Mouse (Mus musculus): ENCODE measurements around the gene Cdh20. TPM values are rescaled to one million over a fixed set of nuclear protein-coding genes. Genes with fewer than 3 reads are reported as not detected.

The Cdh20 gene
- 10 to 100 TPM; 19.1 to 19.2 TPM for total RNA-seq (2021)
- long read RNA-seq, experiment 1, full-length matches to known transcripts, result 5 of 10 reads
- long read RNA-seq, experiment 1, partial matches to known transcripts, result 3 of 10 reads
- long read RNA-seq, experiment 1, other reads (novel, unspliced or antisense), result 2 of 10 reads
- long read RNA-seq, experiment 2, full-length matches to known transcripts, result 1 of 4 reads
- long read RNA-seq, experiment 2, partial matches to known transcripts, result 2 of 4 reads
- long read RNA-seq, experiment 2, other reads (novel, unspliced or antisense), result 1 of 4 reads

DNA sequence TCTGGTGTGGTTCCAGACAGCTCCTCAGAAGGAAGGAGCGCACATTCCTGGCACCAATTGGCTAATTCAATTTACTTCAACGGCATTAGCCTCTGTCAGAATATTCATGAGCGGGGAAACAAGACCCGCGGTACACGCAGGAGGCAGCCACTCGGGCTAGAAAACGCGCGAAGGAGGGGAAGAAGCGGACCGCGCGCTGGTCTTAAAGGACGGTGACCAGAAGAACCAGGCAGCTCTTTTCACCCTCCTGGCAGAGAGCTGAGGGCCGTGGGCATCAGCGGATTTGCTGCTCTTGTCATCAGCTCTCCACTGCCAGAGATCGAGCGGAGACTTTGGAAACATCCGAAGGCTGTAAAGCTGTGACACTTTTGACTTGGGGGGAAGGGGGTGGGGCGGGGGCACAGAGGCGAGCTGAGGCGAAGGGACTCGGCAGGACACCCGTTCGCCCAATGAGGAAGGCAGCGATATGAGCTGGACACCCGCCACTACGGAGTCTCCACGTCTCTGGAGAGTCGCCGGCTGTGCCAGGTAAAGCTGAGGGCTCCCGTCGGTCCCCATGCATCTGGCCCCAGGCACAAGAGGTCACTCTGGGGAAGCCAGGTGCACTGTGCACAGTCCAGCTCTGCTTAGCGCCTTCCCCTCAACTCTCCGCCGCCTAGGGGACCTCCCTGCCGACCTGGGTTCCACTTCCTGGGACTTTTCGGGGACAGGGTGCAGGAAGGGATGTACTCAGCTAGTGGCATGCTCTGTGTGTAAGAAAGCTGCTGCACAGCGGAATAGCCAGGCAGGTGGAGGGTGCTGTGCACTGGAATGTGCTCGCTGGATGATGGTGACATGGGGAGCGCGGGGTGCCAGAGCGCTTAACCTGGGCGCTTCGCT, at the start of gene Cdh20:
Cdh20 (plus strand) TSS at position 159 of the 879 bp plus-strand sequence.
- TF ChIP-seq CTCF (IDR thresholded peaks at IDR 0.05), result no peak
- H3K27ac ChIP-seq, result peak within 1 kb of the TSS; percentile 95
- intact Hi-C loops (cut with DNase I), result loop anchor here (5.0 kb wide), 1 partner anchor 781 kb away; no protein-coding TSS in a partner anchor
- peak within 1 kb of the TSS; percentile 83 for H3K4me3 ChIP-seq
- DNase-seq (ENCODE audit: extremely low spot score in 1 of 2, low spot score in 2 of 2), result peak; percentile 26 to 47

DNA sequence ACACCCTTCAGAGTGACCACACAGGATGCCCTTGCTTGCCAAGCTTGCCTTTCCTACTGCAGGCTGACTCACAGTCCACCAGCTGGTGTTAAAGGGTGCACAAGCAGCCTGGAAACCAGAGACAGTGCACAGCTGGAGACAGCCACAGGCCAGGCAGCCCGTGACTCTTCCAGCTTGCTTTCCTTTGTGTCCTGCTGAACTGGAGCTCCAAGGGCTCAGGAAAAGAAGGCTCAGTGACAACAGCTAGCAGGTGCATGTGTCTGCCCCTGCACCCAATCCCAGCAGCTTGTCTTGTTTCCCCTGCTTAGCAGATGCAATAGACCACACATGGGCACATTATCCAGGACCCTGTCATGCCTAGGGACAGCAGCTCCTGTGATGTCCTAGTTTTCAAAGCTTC, 21.5 kb upstream of the Cdh20 start:
- Histone ChIP-seq H3K4me3 (no peak overlapping the region), H3K27ac (no peak overlapping the region)
- no peak for TF ChIP-seq CTCF (IDR thresholded peaks at IDR 0.05)
- no peak for DNase-seq (ENCODE audit: extremely low spot score in 1 of 2, low spot score in 2 of 2)
- intact Hi-C loops (cut with DNase I), result no loop called here

DNA sequence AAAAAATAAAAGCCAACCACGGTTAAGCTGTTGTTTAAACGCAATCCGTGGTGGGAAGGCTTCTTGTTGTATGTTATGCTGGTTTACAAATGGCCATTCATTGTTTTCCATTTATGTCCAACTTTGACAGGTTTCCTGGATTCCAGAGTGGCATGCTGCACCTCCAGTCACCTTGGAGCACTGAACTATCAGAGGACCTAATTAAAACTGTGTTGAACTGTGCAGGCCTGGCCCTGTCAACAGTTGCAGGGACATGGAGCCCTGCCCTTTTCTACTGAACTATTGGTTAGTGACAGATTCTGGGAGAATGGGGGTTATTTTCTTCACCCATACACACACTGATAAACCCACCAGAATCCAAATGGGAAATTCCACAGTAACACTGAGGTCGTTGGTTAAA, 20.9 kb upstream of the Cdh20 start:
- H3K27ac ChIP-seq, result no peak overlapping the region
- intact Hi-C loops (cut with DNase I), result no loop called here
- no peak overlapping the region for H3K4me3 ChIP-seq
- DNase-seq (ENCODE audit: extremely low spot score in 1 of 2, low spot score in 2 of 2), result no peak
- no peak for TF ChIP-seq CTCF (IDR thresholded peaks at IDR 0.05)

DNA sequence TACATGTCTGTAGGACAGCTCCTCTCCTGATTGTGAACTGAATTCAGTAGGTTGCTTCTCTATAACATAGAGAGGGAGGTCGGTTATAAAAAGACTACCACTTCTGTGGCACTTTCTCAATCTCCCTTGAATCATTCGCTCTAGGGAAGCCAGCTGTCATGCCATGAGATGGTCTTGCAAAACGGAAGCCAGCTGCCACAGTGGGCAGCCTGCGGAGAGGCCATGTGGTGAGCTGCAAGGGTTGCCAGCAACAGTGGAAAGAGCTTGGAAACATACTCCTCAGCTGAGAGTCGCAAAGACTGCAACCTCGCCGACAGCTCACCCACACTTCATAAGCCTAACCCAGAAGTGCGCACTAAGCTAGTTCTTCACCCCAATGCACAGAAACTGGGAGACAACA, 13.8 kb upstream of the Cdh20 start:
- intact Hi-C loops (cut with DNase I), result no loop called here
- peak in 1 of 2 experiments; percentile 46 for DNase-seq (ENCODE audit: extremely low spot score in 1 of 2, low spot score in 2 of 2)
- Histone ChIP-seq H3K4me3 (no peak overlapping the region), H3K27ac (no peak overlapping the region)
- no peak for TF ChIP-seq CTCF (IDR thresholded peaks at IDR 0.05)

DNA sequence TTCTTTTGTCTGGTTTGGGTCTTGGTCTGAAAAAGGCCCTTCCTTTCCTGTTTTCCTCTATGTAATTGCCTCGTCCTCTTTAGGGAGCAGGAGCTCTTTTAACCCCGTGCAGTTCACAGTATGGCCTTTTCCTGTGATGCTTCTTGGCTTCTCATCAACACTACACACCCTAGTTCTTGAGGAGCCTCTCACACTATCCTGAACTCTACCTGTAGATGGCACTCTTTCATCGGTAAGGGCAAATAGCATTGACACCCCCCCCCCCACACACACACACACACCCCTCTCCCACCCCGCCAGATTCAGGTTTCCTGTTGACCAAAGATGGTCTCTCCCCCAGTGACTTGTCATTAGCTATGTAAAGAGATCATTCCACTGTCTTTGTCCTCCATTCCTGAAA, 12.4 kb upstream of the Cdh20 start:
- DNase-seq (ENCODE audit: extremely low spot score in 1 of 2, low spot score in 2 of 2), result no peak
- peak; percentile 15 for TF ChIP-seq CTCF (IDR thresholded peaks at IDR 0.05)
- no peak overlapping the region for H3K4me3 ChIP-seq
- intact Hi-C loops (cut with DNase I), result loop anchor here (5.0 kb wide), 2 partner anchors 186 to 959 kb away; no protein-coding TSS in a partner anchor
- no peak overlapping the region for H3K27ac ChIP-seq

DNA sequence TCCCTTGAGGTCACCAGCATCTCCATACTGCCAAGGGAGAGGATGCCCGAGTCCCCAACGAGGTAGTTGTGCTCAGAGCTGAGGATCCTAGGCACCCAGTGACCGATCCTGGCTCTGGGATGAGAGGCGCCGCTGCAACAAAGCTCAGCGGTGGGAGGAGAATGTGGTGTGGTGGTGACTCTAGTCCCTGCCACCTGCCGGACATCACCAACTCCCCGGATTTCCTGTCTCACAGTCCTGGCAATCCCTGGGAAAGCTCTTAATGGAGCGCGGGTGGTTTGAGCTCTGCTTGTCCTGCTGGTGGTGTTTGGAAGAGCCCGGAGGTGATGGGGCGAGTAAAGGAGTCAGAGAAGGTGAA, 900 bp downstream of the Cdh20 start:
- Histone ChIP-seq H3K27ac (peak overlapping the region; percentile 95), H3K4me3 (peak overlapping the region; percentile 83)
- peak; percentile 17 for TF ChIP-seq CTCF (IDR thresholded peaks at IDR 0.05)
- intact Hi-C loops (cut with DNase I), result loop anchor here (5.0 kb wide), 1 partner anchor 782 kb away; no protein-coding TSS in a partner anchor
- DNase-seq (ENCODE audit: extremely low spot score in 1 of 2, low spot score in 2 of 2), result peak; percentile 29 to 50

DNA sequence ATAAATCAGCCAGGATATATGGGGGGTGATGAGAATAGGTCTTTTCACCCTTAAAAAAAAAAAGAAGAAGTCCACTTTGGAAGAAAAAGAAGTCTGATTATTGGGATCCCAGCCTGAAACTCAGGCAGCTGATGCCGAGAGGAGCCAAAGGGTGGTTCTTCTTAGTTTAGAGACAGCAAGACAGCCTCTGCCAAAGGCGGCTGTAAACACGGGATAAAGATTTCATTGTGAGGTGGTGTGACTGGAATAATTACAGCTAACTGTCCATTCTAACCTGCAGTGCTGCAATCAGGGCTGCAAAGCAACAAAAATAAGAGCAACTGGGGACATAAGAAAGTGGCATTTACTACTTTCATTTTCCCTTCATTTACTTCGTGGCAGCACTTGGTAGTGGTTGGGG, 3.6 kb downstream of the Cdh20 start:
- DNase-seq (ENCODE audit: extremely low spot score in 1 of 2, low spot score in 2 of 2), result peak in 1 of 2 experiments; percentile 23
- intact Hi-C loops (cut with DNase I), result loop anchor here (5.0 kb wide), 3 partner anchors 45 to 545 kb away; no protein-coding TSS in a partner anchor
- no peak for TF ChIP-seq CTCF (IDR thresholded peaks at IDR 0.05)
- peak overlapping the region; percentile 39 for H3K4me3 ChIP-seq
- H3K27ac ChIP-seq, result peak overlapping the region; percentile 95

DNA sequence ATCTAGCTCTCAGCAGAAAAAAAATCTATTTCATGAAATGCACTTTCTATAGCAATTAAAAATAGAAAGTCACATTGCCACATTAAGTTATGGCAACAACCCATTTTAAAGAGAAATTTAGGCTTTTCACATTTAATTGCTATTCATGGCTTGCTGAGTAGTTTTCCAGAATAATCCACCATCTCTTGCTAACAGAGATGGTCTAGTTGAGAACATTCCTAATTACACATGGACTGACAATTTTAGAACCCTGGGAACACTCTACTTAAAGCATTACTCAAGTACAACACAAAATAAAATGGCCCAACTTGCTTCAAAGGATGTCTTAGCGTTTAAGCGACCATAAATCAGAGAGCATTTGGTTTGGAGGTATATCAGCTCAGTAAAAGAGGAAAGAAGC, 4.9 kb downstream of the Cdh20 start:
- TF ChIP-seq CTCF (IDR thresholded peaks at IDR 0.05), result no peak
- Histone ChIP-seq H3K4me3 (no peak overlapping the region), H3K27ac (peak overlapping the region; percentile 95; the same call in 1 of the 2 replicates)
- no peak for DNase-seq (ENCODE audit: extremely low spot score in 1 of 2, low spot score in 2 of 2)
- intact Hi-C loops (cut with DNase I), result loop anchor here (5.0 kb wide), 3 partner anchors 44 to 546 kb away; no protein-coding TSS in a partner anchor

DNA sequence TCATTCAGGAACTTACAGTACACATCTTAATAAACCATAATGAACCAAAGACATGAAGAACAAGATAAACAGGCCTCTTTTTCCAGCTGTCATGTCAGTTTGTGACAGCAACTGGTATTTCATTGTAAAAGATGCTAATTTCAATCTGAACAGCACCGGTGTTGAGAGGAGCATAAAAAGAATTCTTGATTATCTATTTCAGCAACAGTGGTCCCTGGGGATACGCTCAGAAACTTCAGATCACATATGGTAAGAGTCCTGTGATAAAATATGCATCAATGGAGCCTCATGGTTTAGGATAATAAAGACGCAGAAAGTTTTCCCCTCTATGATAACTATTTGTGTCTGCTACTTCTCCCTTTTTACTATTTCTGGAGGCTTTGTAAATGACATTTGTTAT, 25.2 kb downstream of the Cdh20 start:
- intact Hi-C loops (cut with DNase I), result no loop called here
- DNase-seq (ENCODE audit: extremely low spot score in 1 of 2, low spot score in 2 of 2), result no peak
- Histone ChIP-seq H3K4me3 (no peak overlapping the region), H3K27ac (no peak overlapping the region)
- TF ChIP-seq CTCF (IDR thresholded peaks at IDR 0.05), result no peak

DNA sequence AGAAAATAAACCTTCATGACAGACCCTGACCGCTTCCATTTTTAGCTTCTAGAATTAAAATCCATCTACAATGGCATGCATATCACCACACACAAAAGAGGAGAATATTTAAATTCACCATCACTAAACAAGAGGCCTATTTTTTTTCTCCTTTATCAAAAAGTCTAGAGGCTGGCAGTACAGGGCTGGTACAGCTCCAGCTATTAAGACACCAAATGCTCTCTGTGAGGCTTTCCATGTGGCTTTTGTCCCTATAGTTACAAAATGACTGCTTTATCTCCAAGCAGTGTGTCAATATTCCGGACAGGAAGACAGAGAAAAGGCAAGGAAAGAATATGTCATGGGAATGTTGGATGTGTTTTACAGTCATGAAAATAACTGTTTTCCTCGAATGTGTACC, 27.8 kb downstream of the Cdh20 start:
- no peak for TF ChIP-seq CTCF (IDR thresholded peaks at IDR 0.05)
- DNase-seq (ENCODE audit: extremely low spot score in 1 of 2, low spot score in 2 of 2), result no peak
- Histone ChIP-seq H3K4me3 (no peak overlapping the region), H3K27ac (no peak overlapping the region; the same call in 1 of the 2 replicates)
- intact Hi-C loops (cut with DNase I), result no loop called here

DNA sequence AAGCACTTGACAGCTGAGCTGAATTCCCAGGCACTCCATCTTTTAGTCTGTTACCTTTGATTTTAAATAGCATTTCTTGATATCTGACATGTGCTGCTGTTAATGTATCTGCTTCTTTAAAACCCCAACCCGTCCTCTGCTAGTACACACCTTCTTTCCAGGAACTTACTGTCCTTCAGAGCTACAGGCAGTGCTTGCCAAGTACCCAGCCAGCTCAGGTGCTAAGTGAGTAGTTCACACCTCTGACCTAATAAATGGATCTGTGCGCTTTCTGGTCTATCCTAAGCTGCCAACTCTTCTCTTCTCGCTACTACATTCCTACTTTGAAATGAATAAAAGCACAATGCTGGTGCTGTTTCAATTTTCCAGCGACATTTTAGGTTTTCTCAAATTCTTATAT, 28.8 kb downstream of the Cdh20 start:
- DNase-seq (ENCODE audit: extremely low spot score in 1 of 2, low spot score in 2 of 2), result no peak
- Histone ChIP-seq H3K4me3 (no peak overlapping the region), H3K27ac (peak overlapping the region; percentile 38)
- intact Hi-C loops (cut with DNase I), result no loop called here
- TF ChIP-seq CTCF (IDR thresholded peaks at IDR 0.05), result no peak

DNA sequence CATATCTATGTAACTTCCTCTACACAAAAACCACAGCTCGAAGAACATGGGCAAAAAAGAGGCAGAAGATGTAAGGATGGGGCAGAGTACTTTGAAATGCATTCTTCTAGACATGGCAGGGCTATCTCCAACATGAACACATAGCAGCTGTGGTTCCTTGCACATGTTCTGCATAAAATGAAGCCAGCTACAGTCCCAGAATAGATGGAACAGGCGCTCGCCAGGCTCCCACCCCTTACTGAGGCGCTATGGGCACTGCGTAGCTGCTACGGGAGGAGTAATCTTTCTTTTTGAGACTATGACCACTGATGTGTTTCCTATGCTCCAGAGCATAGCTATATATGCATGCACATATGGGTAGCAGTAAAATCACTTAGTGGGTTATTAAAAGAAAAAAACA, 36.4 kb downstream of the Cdh20 start:
- TF ChIP-seq CTCF (IDR thresholded peaks at IDR 0.05), result no peak
- Histone ChIP-seq H3K4me3 (no peak overlapping the region), H3K27ac (no peak overlapping the region)
- intact Hi-C loops (cut with DNase I), result no loop called here
- DNase-seq (ENCODE audit: extremely low spot score in 1 of 2, low spot score in 2 of 2), result no peak
